Mouse (Mus musculus): ENCODE results near the gene Gli2.

Gene Gli2

DNA sequence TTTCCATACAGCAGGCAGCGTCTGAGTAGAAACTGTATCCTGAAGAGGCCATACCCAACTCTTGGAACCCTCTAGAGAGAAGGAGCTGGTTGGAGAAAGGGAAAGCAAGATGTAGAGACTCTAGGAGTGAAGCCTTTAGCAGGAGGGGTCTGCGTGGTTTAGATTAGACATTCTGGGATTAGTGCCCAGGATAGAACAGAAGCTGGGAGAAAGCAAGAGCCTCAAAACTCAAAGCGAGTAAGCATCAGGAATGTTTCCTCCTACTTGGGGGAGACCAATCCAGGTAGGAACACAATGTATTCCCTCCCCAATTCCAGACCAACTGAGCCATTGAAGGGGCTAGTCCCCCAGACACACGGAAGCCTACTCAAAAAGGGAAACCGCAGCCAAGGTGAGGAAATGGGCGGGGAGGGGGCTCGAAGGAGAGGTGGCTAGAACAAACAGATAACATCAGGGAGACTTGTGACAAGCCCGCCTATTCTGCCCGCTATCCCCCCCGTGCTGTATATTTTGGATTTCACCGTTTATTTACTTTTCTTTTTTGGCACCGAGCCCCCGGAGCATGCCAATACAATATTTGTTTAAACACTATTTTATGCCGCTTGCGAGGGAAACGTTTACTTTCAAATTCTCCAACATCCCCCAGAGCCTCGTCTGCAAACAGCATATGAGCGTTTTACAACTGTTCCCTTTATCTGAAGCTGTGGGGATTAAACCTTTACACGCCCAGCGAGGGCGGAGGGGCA lies 2.1 kb downstream of the Gli2 start:
- peak; percentile 59 for DNase-seq

DNA sequence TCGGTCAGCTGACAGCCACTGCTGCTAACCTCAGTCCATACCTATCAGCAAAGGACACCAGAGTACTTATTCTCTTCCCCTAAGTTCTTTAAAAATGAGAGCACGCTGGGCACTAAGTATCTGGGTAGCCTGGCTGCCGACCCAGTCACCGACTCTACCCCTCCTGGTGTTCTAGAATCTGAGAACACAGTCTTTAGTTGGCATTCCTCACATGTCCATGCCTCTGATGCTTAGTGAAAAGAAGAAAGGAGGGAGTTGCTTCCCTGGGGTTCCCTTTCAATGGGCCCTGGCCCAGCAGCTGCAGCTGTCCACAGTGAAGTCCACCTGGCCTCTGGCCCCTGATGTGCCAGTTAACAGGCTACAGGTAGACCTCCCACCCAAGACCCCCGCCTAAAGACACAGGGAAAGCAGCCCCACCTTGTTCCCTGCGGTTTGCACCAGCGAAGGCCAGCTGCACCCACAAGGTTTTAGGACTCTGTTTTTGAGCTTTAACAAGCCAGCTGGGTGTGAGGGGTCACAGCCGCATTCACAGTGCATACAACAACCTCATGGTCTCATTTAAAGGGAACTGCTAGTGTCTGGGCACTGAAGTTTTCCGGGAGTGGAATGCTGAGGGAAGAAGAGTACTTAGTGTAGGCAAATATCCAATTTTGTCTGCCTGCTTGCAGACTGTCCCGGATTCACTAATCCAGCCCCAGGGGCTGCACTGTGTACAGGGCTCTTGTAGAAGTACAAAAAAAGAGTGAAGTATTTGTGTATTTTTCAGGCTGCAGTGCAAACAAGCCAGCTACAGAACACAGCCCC lies 3.4 kb downstream of the Gli2 start:
- no peak for DNase-seq

DNA sequence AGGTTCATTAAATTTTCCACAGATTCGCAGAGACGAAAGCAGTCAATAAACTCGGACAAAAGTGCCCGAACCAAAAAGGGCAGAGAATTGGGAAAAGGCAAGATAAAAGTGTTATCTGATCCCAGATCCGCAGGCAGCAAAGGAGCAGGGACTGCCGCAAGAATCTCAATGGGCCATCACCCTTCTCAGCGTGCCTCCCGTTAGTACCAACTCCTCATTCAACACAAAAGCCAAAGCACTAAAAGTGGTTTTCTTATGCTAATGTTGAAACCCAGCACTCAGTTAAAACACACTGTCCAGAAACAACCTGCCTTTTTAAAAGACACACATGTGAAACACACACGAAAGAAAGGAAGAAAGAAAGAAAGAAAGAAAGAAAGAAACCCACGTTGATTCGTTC lies 4.4 kb downstream of the Gli2 start:
- no peak for DNase-seq

DNA sequence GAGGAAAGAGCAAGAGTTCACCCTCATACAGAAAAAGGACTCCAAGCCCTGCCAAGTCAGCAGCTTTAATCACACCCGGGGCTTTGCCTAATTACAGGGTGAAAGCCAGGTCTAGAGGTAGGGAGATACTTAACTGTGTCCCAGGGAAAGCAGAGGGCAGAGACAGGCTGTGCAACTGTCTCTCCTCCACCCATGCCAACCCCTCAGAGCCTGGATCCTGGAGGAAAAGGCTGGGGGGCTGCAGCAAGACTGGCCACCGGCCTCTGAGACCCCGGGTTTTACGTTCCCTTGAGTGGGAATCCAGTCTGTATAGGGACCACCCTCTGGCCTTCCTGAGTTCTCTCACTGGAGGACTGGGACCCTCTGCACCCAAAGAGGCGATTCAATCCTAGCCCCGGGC lies 4.9 kb downstream of the Gli2 start:
- DNase-seq, result no peak

DNA sequence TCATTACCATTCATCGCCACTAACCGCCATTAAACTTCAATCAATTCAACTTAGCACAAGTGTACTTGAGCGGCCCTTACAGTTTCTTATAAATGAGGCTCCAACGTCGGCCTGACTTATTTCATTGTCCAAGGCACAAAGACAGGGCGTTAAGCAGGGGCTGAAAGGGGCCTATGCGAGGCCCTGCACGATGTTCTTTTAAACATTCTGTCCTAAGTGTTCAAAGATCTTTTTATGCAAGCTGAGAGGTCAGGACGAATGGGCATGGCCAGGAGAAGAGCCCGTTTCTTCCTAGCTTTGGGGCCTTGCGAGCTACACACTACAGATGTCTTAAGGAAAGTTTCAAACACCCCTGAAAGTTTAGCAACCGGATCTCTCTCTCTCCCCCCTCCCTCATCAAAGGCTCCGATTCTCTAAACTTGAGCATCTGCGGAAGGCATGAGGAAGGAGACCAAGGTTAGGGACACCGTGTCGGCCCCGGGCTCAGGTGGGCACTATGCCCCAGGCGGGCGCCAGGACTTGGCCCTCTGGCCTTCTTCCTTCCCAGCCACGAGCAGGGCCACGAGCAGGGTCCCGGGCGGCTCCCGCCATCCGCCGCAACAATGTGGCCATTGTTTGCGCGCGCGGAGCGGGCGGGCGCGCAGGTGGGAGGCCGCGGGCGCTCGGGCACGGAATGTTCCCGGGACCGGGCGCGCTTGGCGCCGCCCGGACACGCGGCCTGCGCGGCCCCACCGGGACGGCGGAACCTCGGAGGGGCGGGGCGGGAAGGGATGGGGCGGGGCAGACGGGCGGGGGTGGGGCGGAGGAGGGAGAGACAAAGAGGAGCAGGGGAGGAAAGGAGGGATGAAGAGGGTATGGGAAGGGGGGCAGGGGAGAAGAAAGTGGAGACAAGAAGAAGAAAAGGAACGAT lies 5.7 kb downstream of the Gli2 start:
- peak; percentile 17 for DNase-seq

DNA sequence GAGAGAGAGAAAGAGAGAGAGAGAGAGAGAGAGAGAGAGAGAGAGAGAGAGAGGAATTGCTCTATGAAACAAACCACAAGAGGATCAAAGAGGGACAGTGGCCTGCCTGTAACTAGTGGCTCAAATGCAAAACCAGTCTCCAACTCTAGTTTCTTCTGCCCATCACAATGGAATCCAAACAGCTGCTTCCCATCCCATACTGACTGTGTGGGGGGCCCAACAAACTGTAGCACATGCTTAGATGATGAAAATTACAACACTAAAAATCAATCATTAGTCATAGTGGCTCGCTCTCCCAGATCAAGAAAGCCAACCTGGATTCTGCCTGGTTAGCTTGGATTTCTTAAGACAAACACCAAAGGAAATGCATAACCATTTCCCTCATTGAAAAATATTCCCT lies 15.0 kb downstream of the Gli2 start:
- DNase-seq, result peak; percentile 23

DNA sequence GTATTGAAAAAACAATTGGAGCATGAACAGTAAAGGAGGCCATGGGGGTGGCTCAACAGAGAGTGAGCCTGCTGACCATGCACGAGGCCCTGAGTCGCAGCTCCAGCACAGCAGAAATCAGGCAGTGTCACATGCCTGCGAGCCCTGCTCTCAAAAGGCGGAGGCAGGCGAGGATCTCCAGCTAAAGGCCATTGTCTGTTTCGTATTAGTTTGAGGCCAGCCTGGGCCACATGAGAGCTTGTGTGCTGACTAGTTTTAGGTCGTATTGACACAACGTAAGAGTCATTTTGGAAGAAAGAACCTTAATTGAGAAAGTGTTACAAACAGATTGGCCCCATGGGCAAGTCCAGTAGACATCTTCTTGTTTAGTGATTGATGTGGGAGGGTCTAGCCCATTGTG lies 17.5 kb downstream of the Gli2 start:
- DNase-seq, result no peak

DNA sequence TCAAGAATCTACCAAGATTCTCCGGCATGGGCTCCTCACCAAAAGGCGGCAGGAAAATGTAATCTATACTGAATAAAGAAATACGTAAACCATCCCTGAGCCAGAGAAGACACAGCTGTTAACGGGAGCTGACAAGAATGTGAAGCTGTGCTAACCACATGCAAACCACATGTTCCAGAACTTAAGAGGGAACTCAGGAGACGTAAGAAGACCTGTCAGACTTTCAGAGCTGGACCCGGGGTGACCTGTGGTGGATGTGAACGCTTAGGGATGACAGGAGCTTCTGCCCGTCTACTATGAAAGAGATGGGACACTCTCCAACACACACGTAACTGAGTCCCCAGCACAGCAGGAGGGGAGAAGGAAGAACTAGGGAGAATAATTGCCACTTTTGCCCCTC lies 18.1 kb downstream of the Gli2 start:
- DNase-seq, result peak; percentile 36

DNA sequence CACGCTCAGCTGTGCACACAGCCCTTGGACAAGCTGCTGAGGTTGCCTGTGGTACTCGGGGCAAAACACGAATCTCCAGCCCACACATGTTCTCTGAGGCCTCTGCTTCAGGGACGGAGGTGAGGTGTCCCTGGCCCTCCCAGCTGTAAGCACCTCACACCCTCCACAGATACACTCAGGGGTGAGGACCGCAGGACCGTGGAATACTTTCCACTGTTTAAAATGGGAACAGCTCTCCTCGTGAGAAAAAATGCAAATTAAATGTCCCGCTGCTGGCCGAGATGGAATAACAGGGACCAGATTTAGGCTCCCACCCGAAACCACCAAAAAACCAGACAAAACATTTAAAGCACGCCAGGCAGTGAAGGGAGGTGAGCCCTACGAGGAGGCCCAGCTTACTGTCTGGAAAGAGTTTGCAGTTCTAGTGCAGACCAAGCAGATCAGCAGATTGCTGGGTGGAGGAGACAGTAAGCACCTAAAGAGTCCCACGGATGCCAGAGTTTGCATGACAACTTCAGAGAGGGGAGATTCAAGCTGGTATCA lies 19.2 kb downstream of the Gli2 start:
- DNase-seq, result peak; percentile 22

DNA sequence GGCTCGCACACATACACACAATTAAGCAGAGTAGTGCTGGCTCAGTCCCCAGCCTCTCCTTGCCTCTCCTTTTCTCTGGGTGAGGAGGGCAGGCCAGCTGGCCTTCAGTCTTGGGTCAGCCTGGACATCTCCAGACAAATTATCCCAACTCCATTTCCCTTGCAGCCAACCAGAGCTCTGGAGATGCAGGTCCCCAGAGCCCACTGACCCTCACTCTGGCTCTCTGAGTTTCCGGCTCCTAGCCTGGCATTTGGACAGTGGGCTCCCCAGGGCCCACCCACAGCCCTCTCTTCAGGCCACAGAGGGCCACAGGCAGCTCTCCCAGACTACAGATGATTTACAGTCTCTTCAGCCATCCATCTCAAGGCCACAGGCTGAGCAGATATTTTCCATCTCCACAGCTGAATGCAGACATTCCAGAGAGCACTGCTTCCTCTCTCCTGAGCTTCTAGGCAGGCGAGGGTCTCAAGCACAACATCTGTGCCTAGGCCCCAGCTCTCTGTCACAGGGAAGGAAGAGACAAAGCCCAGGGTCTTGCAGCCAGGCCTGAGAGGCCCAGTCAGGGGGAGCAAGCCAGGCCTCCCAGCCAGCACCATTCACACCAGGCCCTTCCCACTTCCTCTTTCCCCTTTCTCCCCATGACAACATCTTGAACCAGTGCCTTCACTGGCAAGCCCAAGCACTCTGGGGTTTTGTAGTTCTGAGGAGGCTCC lies 19.8 kb downstream of the Gli2 start:
- peak; percentile 85 for DNase-seq

DNA sequence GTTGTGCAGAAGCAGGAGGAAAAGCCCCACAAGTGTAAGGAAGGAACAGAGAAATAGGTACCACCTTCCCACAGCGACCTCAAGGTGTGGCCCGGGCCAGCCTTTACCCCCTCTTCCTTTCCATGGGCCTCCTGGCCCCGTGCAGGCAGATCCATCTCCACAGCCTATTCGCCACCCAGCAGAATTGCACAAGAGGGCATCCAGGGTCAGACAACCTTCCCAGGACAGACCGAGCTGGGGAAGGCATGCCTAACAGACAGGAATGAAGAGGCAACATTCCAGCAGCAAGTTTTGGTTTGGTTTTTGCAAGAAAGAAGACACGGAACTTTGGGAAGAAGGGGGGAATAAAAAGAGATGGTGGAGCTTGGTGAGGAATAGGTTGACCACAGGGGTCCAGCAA lies 22.2 kb downstream of the Gli2 start:
- peak; percentile 22 for DNase-seq

DNA sequence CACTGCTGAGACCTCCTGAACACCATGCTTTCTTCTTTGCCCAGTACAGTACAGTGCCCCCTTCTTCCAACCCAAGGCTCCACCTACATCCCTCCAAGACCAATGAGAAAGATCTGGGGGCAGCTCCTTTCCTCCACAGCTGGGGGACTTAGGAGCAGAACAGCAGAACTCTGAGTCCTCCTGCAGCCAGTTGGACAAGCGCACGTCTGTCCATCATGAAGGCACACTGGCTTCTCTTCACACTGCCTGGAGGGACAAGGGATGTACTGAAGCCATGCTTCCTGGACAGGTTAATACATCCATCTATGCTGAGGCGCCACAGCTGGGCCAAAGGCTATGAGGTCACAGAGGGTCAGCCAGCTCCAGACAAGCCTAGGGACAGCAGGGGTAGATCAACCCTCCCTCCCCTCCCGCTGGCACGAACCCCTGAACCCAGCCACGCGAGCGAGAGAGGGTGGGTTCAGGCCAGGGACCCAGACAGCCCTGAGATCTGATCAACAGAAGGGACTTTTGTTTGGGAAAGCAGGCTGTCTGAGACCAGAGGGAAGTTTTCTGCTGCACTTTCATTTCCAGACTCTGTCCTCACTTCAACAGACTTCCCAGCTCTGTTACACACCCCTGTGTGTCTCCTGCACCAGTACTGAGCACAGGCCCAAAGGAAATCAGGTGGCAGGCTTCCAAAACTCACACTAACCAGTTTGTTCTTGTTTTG lies 27.6 kb downstream of the Gli2 start:
- peak; percentile 74 for DNase-seq

DNA sequence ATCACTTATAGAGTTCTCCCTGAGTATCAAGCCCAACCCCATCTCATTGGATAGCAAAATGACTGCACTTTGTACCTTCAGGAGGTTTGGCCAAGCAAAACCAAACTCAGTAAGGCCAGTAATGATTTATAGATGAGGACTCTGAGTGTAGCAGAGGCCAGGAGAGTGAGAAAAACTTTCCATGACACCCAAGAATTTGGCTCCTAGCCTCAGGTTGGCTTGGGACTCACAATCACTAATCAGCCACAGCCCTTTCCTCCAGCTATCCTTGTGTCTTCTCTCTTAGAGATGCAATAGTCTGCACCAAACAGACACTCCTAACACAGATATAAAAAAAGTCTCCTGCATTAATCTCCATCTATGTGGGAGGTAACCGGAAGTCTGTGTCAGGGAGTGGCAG lies 31.1 kb downstream of the Gli2 start:
- DNase-seq, result peak; percentile 61

DNA sequence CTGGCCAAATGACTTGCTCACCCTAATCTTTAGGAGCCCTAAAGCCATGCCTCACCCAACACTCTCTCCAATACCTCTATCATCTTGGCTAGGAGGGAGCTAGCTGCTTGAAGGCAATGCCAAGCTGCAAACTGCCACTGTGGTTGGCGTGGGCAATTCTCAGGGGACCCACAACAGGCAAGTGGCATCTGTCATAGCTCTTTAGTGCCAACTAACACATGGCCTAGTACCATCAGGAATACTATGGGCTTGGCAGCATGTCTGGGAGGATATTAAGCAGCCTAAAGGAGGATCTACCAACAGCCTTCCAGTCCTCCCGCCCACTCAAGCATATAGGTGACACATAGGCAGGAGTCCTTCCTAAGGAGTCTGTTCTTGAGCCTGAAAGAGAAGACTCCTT lies 33.3 kb downstream of the Gli2 start:
- no peak for DNase-seq

DNA sequence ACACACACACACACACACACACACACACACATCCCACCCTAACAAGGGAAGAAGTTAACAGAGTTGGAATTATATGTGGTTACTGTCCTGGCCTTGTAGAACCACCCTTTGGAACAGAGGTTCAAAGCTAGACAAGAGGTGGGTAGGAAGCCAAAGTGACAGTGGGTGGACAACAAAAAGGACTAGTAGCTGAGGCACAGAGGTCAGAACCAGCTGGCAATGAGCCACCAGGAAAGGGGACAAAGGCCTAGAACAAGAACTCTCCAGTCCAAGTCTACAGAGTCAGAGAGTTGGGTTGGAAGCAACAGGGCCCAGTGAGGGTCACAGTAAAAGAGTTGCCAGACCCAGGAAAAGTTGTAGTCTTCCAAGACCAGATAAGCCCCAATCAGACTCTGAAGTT lies 34.4 kb downstream of the Gli2 start:
- DNase-seq, result no peak

DNA sequence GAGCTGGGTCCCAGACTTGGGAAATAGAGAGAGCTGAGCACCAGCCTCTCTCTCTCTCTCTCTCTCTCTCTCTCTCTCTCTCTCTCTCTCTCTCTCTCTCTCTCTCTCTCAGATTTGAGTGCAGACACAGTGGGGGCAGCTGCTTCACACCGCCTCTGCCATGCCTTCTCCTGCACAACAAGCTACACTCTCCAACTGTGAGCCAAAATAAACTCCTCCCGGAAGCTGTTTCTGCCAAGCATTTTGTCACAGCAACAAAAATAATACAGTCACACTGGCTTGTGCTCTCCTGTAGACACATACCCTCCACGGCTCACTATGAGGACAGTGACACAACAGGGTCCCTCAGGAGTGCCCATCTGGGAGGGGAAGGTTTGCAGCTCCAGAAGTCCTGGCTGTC lies 36.6 kb downstream of the Gli2 start:
- DNase-seq, result no peak

DNA sequence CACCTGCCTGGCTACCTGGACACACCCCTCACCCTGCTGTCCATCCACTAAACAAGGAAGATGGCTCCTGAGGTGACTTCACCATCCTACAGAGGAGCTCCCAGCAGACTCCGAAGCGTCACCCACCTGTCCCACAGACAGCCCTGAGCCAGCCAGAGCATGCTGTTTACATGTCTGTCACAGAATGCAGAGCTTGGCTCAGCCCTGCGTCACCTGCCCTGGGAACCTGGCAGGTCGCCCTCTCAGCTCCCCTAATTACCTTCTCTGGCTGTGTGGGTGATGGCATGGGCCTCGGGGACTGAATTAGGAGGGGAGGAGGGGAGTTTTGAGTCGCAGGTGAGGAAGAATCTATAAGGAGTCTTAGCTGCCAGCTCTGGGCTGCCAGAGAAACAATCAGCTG lies 38.3 kb downstream of the Gli2 start:
- DNase-seq, result no peak

DNA sequence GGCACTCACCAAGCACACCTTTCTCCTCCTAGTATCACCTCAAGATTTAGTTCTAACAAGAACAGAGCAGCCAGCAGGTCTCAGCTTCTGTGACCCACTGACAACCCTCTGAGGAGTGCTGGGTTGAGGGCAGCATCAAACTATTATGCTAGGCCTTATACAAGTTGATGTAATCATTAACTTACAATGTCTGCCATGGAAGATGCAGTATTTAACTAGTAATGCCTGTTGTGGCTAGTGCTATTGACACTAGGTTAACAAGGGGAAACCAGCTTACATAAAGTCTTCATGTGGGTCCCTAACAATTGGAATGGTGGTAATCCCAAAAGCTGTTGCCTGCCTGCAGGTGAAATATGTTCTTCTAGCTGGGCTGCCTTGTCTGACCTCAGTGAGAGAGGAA lies 44.5 kb downstream of the Gli2 start:
- no peak for DNase-seq

DNA sequence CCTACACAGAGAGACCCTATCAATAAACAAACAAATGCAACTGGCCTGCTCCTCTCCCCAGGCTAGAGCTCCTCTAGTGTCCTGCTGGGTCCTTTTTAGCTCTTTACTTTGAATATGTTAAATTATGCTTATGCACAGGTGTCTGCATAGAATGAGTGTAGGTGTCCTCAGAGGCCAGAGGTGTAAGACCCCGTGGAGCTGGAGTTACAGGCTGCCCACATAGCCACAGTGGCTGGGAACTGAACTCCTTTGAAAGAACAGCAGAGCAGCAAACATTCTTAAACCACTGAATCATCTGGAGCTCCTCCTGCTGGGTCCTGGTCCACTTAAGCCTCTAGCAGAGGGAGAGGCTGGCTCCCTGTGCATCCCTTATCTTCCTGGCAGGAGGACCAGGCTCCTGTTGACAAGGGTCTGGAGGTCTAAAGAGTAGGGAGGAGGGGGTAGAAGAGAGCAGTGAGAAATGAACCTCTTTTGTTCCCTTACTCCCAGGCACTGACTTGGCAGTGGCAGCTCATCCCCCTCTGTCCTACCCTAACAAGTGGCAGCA lies 49.5 kb downstream of the Gli2 start:
- DNase-seq, result no peak

DNA sequence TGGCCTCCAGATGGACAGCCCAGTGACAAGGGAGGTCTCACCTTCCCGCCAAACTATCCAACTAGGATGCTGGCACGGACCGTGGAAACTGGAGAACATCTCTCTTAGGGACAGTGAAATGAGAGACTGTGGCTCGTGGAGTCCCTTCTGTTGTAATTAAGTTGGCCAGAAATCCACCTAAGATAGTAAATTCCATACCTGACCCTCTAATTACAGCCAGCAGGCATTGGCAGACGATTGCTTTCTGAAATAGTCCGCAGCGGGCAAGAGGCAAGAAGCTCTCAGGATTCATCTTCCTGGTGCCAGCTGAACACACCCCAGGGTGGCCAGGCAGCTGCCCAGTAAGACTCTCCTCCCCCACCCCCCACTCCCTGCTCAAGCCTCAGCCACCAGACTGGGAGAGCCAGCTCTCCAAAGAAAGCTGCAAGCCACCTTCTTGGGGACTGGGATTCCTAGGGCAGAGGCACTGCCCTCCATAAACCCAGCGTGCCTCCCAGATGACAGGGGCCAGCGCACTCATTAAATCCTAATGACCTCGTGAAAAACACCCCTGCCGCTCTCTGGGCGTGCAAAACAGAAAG lies 51.9 kb downstream of the Gli2 start:
- DNase-seq, result no peak

DNA sequence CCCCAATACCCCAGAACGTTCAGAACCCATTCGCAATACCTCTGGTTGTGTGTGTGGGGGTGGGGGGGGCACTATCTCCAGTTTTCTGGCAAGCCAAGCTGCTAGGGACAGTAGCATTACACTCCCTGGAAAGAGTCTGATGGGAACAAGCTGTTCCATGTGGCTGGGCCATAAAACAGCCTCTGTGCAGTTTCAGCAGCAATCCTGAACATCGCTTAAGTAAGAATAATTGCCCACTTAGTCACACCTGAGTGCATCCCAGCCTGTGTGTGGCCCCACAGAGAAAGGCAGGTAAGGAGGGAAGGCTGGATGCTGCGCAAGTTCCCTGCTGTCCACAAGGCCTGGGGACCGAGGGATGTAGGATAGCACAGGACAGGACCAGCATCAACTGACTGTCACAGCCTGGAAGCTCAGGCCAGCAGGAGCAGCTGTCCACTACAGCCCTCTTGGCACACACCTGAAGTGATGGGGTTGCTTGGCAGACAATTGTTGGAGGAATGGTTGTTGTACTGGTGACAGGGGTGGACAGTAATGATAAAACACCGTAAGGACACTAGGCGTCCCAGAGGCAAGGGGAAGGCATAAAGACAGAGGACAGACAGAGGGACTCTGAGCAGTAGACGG lies 58.8 kb downstream of the Gli2 start:
- DNase-seq, result no peak

Measured in lung, postnatal 10 days (tissue).